Mouse (Mus musculus): Measurements from ENCODE around the gene Mapre3. TPM values are rescaled to one million over a fixed set of nuclear protein-coding genes. Genes with fewer than 3 reads are reported as not detected.

The Mapre3 gene
- 100 to 1,000 TPM; 230 to 250 TPM for total RNA-seq (2021)

- DNase-seq (ENCODE audit: extremely low spot score in 1 of 2, low spot score in 1 of 2): peak; percentile 84 to 94
Measured at GRCm38 (mm10) chr5:30814424-30815119, at the start of gene Mapre3. Mapre3 (plus strand) TSS chr5:30814641.

DNA sequence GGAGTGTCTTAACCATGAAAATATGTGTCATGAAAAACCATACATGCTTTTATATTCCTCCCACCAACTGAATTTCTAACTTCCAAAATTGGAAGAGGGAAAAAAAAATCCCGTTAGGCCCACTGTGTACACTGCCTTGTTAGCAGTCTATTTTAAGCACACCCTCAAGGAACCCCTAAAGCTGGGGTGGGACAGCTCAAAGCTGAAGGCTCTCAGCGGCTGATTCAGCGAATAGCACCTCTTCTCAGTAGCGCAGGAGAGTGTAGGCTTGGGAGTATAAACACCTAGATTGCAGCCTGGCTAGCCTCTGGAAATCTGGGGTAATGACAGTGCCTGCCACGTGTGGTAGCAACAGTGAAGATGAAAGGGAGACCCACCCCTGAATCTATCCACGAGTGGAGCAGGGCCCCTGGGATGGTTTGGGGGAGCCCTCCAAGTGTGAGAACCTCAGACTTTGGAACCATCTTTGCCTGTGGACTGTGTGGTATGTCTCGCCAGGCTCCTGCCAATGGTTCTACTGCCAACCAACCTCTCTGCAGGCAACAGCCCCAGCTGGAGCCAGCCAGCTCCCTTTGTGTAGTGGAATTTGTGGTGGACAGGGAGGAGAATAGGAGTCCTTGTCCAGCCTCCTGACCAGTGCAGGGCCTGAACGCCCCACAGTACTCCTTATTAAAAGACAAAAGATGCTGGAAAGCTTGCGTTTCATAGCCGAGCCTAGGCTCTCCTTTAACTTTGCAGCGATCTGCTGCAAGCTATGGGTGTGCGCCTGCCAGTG, 48.7 kb upstream of the Mapre3 start:
- no peak for DNase-seq (ENCODE audit: extremely low spot score in 1 of 2, low spot score in 1 of 2)

- no peak for DNase-seq (ENCODE audit: extremely low spot score in 1 of 2, low spot score in 1 of 2)
Measured at GRCm38 (mm10) chr5:30768082-30768481, 46.4 kb upstream of the Mapre3 start.

GRCm38 (mm10) chr5:30768598-30768997, 45.8 kb upstream of the Mapre3 start:
- no peak for DNase-seq (ENCODE audit: extremely low spot score in 1 of 2, low spot score in 1 of 2)

DNA sequence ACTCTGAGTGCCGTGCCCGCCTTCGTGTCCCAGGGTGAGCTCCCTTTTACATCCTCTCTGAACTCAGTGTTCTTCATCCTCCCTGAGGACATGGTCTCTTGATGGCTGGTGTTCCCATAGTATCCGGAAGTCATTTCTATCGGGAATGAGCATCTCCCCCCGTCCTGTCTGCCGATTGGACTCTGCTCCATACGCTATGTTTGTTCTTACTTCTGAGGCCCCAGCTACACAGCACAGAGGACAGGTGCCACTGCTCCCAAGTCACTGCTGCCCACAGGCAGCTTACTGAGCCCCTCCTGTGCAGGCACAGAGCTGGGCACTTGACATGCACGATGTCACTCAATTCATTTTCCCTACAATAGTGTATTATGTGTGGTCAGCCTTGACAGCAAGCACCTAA, 45.4 kb upstream of the Mapre3 start:
- DNase-seq (ENCODE audit: extremely low spot score in 1 of 2, low spot score in 1 of 2): no peak

- peak; percentile 82 to 97 for DNase-seq (ENCODE audit: extremely low spot score in 1 of 2, low spot score in 1 of 2)
Measured at GRCm38 (mm10) chr5:30774601-30775371, 39.7 kb upstream of the Mapre3 start.

GRCm38 (mm10) chr5:30780699-30781098, 33.7 kb upstream of the Mapre3 start:
- no peak for DNase-seq (ENCODE audit: extremely low spot score in 1 of 2, low spot score in 1 of 2)

GRCm38 (mm10) chr5:30781147-30781546, 33.3 kb upstream of the Mapre3 start:
- no peak for DNase-seq (ENCODE audit: extremely low spot score in 1 of 2, low spot score in 1 of 2)

GRCm38 (mm10) chr5:30787381-30787780, 27.1 kb upstream of the Mapre3 start:
- no peak for DNase-seq (ENCODE audit: extremely low spot score in 1 of 2, low spot score in 1 of 2)

- no peak for DNase-seq (ENCODE audit: extremely low spot score in 1 of 2, low spot score in 1 of 2)
Measured at GRCm38 (mm10) chr5:30790047-30790446, 24.4 kb upstream of the Mapre3 start.

- peak; percentile 78 to 90 for DNase-seq (ENCODE audit: extremely low spot score in 1 of 2, low spot score in 1 of 2)
Measured at GRCm38 (mm10) chr5:30796125-30796524, 18.3 kb upstream of the Mapre3 start.

- DNase-seq (ENCODE audit: extremely low spot score in 1 of 2, low spot score in 1 of 2): no peak
Measured at GRCm38 (mm10) chr5:30797482-30797881, 17.0 kb upstream of the Mapre3 start.

GRCm38 (mm10) chr5:30797982-30798381, 16.5 kb upstream of the Mapre3 start:
- DNase-seq (ENCODE audit: extremely low spot score in 1 of 2, low spot score in 1 of 2): no peak

DNA sequence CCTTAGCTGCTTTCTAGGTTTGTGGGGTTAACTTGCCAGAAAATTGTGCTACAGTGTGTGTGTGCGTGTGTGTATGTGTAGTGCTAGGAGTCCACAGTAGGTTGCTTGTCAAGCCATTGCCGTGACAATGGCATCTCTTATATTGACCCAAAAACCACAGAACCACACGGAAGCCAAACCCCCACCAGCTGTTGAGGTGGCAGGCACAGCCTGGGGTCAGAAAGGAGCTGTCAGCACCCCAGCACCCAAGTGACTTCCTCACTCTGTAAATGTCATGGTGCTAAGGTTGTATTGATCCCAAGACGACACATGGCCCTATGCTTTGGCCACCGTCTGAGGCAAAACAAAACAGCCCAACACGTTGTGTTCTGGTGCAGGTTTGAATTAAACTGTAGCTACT, 15.5 kb upstream of the Mapre3 start:
- no peak for DNase-seq (ENCODE audit: extremely low spot score in 1 of 2, low spot score in 1 of 2)

DNA sequence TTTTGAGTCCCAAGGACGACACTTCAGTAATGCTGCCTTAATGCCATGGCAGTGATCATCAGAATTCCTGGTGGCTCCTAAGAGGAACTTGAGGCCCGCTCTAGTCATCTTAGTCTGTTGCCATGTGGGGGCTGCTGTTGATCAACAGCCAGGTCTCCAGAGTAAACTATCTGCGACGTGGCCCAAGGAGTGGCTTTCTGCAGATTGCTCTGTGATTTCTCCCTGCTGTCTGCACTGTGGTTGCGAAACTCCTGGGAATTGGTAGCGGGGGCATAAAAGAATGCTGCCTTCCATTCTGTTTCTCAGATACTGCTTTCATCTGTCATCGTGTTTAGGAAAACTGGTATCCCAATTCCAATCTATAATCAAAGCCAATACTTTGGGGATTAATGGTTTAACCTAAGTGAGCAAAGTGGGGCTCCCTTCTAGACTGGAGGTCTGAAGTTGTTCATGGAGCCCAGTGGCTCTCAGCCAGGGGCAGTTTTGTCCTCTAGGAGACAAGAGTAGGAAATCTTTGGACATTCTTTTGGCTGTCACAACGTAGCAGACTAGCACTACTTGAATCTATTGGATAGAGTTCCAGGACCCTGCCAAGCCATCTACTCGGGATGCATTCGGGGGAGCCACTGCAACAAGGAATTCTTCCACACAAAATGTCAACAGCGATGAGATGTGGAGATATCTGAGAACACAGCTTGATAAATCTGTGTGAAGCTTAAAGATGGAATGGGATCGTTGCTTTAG, 11.5 kb upstream of the Mapre3 start:
- no peak for DNase-seq (ENCODE audit: extremely low spot score in 1 of 2, low spot score in 1 of 2)

DNA sequence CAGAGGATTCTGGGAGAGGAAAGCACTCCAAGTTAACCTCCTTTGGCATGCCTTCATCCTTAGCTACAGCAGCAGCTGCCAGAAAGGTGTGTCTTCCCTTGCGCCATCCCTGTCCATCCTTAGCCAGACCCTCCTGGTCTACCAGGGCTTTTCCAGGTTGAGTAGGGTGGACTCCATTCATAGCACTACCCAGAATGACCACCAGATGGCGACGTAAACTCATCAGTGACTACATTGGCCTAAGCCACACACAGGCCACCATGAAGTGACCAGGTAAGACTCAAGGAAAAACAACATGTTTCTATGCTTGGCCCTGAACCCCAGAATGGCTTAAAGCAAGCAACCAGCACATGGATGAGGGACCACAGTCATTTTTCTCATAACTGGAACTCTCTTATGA, 8.3 kb upstream of the Mapre3 start:
- DNase-seq (ENCODE audit: extremely low spot score in 1 of 2, low spot score in 1 of 2): peak; percentile 84 to 98

GRCm38 (mm10) chr5:30815120-30815465, 652 bp downstream of the Mapre3 start:
- no peak for DNase-seq (ENCODE audit: extremely low spot score in 1 of 2, low spot score in 1 of 2)

GRCm38 (mm10) chr5:30816261-30816791, 1.9 kb downstream of the Mapre3 start:
- DNase-seq (ENCODE audit: extremely low spot score in 1 of 2, low spot score in 1 of 2): no peak

GRCm38 (mm10) chr5:30818758-30819309, 4.4 kb downstream of the Mapre3 start:
- DNase-seq (ENCODE audit: extremely low spot score in 1 of 2, low spot score in 1 of 2): no peak

- no peak for DNase-seq (ENCODE audit: extremely low spot score in 1 of 2, low spot score in 1 of 2)
Measured at GRCm38 (mm10) chr5:30822689-30823088, 8.2 kb downstream of the Mapre3 start.

All from layer of hippocampus, postnatal 25 days (tissue).